Mouse (Mus musculus): ENCODE results near the gene Sh3pxd2a.

GRCm38 (mm10) chr19:47309824-47310223 lies 154.4 kb downstream of the Sh3pxd2a start:
- TF ChIP-seq CTCF (IDR thresholded peaks at IDR 0.05; ENCODE audit: low read depth, low read length) (no peak), POLR2A (IDR thresholded peaks at IDR 0.05; ENCODE audit: insufficient read depth, low read length) (no peak)
